Mouse (Mus musculus) adrenal gland, adult (tissue): Measurements from ENCODE around the gene Gm1043.

Source experiments
- DNase-seq, 2 experiments: peaks; one replicate each; pipeline ENCODE4 v3.0.0; 2022 to 2023; ENCODE audit warnings: low spot score in 1 of 2; ENCODE audit not compliant: inconsistent age in 2 of 2

Gene Gm1043

DNA sequence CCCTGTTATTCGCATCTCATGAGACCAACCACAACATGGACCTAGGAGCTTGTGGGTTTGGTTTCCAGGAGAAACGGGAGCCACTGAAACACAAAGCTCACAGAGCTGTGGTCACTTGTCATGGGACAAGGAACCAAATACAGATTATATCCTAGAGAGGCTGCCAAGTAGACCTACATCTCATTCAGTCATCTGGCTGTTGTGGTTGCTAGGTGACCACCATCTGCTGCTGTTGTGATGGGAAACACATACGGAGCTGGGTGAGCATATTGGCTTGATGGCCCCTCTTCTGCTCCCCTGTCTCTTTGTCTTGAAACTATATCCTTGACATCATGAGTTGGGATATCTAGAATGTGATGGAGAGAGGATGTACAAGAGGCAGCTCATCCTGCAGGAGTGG, 112.3 kb downstream of the Gm1043 start:
- no peak for DNase-seq

DNA sequence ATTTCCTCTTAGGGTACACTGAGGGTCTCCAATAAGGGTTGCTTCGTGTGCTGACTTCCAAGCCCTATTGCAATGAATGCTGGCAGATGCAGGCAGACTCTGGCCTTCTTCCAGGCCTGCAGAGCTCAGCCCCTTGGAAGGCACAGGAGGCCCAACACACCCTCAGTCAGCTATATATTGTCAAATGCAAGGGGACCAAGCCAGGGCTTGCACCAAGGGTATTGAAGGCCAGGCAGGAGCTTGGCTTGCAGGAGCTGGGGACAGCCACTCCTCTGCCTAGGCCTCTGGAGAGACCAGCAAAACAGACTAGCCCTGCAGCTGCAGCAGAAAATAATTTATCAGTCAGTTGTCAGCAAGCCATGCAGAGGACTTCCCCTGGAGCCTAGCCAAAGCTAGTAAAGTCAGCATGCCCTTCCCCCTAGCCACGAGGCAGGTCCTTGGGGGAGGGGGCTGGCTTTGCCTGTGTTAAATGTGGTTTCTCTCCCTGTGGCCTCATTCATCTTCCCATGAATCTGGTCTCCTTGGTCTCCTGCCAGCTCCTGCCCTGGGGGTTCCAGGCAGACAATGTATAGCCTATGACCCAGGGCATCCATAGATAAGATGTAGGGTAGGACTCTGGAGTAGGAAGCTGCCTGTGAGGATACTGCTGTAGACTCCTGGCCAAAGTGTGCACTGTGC, 113.0 kb downstream of the Gm1043 start:
- DNase-seq, result no peak

DNA sequence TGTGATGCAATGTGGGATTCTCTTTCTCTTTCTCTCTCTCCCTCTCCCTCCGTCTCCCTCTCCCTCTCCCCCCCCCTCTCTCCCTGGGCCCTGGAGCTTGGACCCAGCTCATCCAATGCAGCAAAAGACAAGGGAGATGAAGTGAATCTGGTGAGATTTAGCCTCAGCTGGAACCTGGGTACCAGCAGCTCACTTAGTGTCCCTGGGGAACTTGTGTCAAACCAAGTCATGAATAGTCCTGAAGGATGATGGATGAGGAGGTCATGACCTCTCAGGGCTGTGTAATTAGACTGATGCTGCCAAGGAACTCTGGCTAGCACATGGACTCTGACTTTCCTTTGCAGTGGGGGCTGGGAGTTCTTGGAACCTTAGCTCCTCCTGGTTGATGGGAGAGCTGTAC, 117.1 kb downstream of the Gm1043 start:
- DNase-seq, result no peak

DNA sequence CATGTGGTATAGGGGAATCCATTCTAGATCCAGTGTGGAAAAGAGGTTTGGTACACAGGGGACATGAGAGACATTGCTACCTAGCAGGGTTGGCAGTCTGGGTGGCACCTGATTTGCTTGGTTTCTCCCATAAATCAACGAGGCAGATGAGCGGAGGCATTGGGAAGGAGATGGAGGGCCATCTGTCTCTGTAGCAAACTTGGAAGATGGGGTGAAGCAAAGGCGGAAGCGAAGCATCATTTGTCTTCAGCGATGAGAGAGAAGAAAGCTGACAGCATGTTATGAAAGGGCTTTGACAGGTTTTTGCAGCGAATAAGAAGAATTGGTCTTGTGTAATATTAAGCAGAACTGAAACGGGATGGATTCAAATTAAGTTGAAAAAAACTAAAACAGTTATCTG, 119.7 kb downstream of the Gm1043 start:
- DNase-seq, result no peak

DNA sequence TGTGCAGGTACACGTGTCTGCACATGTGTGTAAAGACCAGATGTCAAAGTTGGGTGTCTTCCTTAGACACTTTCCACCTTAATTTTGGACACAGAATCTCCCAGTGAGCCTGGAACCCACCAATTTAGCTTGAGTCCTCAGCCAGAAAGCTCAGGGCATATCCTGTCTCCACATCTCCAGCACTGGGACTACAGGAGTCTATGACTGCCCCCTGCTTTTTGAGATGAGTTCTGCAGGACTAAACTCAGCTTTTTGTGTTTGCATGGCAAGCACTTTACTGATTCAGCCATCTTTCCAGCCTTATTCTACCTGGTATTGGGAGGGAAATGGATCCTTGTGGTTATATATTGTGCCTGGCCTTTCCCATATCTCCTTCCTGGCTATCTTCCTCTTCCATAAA, 120.2 kb downstream of the Gm1043 start:
- no peak for DNase-seq

DNA sequence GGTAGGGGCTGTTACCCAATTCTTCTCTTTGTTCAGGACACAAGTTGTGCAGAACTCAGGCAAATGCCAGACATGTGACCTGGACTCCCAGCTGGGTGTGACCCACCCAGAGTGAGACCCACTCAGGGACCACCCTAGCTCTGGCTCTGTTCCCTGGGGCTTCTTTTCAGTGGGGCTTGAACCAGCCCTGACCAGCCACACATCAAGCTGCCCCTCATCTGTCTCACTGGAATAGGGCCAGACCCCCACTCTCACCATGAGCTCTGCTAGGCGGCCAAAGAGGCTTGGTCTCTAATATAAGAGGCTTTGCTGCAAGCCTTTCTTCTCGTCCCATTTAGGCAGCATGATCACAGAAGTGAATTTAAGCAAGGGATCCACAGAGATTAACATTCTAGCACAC, 121.2 kb downstream of the Gm1043 start:
- DNase-seq, result no peak

DNA sequence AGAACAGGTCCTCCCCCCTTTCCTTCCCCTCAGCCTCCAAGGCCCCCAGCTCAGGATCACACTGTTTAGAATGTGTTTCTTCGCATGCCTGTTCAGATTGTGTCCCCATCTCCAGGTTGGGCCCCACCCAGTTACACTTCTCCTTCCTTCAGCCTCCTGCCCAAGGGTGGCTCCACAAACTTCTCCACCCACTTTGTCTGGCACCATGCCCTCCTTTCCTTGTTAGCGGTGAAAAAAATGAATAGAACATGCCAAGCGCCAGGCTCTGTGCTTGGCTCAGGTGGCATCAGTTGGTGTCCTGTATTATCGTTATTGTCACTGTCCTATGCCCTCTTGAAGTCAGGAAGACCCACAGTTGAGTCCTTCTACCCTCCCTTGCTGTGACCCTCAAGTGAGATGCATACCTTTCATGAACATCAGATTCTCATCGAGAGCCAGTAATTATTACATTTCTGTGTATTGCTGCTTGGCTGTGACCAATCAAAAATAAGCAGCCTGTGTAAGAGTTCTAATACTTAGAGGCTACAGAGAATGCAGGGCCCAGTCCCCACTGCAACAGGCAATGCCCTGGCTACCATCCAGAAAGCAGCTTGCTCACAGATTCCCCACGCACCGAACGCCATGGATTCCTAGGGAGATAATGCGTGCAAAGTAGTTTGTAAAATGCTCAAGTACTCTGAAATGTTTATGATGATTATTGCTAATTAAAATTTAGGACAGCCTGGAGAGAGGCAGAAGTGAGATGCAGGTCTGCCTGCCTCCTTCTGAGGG, 128.0 kb downstream of the Gm1043 start:
- DNase-seq, result no peak

DNA sequence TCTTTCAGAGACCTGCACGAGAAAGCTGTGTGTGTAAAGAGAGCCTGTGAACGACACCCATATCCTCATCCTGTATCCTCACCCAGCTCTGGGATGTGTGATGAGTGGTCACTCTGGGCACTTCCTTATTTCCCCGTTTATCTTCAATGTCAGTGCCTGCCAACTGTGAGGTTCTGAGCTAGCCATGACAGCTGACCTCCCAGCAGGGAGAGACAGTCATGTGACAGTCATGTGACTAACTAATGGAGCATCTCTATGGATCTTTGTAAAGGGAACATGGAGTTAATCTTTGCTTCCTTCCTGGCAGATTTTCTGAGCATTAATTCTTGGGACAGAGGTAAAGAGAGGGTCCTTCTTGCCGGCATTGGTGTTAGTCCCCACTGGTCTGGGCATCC, 128.5 kb downstream of the Gm1043 start:
- no peak for DNase-seq

DNA sequence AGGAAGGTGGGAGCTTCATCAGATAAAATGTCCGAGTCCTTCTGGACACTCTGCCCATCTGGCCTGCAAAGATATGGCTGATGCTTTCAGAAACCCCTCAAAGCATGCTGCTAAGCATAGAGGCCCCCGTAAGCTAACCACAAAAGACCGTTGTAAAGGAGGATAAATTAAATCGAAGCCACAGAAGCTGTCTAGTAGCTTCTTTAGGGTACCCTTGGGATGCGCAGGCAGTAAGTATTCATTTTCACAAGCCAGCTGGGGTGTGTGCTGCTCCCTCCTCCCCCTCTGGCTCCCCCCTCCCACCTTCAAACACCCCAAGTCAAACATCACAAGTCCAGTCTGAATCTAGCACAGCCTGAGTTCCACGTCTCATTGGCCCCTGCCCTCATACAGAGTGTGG, 129.4 kb downstream of the Gm1043 start:
- no peak for DNase-seq

DNA sequence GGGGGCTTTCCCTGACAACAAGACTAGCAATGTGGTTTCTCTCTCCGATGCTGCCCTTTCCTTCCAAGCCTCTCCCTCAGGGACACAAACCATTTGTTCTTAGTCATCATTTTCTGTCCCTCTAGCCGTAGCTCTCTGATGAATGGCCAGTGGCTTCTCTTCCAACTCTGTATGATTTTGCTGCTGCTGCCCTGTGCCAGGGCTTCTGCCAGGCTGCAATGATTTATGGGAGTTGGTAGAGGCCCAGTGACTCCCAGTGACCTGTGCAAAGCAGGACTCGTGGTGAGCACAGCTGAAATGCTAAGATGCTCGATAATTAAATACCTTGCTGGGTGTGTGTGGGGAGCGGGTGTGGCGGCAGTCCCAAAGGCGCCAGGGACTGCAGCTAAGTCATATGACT, 130.1 kb downstream of the Gm1043 start:
- peak; percentile 55 to 70 for DNase-seq

DNA sequence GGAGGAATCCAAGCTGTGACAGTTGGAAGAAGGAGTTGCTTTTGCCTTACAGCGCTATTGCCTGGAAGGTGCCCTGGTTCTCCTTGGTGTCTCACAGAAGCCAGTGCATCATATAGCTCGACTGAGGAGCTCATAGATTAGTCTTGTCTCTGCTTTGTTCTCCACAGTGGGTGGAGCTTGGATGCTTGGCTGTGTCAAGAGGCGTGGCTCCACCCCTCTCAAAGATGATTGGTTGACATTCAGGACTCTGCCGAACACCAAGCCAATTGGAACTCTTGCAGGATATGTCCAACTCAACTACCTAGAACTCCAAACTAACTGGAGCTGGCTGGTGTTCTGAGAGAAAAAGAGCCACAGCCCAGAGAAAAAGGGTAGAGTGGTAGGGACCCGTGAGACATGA, 134.4 kb downstream of the Gm1043 start:
- DNase-seq, result no peak

DNA sequence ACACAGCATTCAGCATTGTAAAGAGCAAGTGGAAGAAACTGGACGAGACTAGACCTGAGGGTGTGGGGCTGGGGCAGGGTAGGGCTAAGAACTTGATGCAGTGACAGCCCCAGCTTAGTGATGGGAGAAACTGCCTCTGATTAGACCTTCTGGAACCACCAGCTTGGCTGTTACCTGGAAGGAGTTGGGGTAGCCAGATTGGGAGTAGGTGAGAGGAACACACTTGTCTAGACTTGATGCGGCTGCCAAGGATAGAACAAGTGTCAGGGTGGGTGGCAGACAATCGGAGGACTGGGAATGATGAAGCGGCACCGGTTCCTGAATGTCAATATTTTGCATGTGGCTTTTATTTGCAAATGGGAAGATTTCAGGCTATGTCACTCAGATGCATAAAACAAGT, 135.4 kb downstream of the Gm1043 start:
- DNase-seq, result no peak

DNA sequence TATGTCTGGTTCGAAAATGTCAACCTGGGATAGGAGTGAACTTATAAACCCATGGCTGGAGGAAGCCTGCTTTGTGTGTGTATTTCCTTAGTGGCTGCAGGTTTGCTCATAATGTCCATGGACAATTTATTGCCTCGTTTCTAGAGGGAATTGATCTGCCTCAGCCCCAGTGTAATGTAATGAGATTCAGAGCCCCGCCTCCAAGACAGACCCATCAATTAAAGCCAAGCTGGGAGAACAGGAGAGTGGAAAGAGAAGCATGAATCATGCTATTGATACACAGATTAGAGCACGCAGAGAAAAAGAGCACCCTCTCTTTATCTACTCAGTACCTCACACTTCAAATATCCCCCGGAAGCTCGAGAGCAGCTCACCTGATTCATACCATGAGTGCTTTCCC, 136.4 kb downstream of the Gm1043 start:
- DNase-seq, result no peak

DNA sequence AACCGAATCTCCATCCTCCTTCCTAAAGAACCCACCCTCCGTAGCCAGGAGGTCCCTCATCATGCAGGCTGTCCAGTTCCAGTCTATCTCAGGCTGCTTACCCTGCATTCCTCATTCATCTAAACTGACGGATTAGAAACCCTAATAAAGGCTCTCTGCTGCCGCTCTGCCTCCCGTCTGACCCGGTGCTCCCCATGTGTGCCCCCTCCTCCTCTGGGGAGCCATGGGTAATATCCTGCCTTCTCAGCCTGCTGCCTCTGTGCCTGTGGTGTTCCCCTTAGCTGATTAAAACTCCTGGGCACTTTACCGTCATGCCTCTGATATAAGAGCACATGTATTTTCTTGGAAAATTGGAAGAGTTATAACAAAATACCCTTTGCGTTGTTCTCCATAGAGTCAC, 137.1 kb downstream of the Gm1043 start:
- no peak for DNase-seq

DNA sequence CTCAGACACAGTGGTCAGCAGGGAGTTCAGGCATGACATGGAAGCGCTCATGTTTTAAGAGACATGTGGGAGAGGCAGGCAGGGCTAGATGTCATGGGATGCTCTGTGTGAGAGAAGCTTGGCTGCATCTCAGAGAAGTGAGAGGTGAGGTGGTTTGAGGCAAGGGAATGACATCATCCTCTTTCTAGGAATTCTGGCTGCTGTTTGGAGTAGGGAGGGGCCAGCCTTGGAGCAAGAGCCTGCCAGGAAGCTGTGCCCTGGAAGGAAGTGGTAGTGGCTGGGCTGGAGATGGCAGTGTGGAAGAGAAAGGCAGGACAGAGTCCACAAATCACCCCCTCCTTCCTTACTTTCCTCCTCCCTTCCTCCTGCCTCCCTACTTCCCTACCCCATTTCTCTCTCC, 140.5 kb downstream of the Gm1043 start:
- DNase-seq, result peak; percentile 29 to 57

DNA sequence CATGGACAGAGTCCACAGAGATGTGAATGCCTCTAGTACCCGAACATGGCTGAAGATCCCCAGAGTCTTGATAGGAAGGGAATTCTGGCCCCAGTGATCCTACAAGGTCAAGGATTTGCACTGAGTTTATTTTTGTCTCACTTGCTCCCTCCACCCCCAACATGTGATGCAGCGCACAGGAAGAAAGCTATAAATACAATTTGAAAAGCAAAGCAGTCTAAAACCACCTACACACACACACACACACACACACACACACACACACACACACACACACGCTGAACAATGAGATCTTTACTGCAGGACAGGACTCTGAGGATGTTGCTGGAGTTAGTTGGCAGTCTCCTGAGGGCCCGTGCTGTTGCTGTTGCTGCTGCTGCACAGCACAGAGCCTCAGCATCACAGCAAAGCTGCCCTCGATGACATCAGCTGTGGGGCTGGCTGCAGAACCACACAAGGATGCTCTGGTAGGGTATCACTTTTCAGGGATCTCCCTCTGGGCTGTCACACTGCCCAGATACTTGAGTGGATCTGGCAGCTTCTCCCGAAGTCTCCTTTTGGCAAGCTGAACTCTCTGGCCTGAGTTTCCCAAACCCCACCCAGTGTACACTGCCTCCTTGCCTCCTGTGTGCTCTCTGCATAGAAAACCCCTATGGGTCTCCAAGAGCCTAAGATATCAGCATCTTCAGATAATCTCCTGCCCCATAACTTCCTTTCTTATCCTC, 142.9 kb downstream of the Gm1043 start:
- no peak for DNase-seq

DNA sequence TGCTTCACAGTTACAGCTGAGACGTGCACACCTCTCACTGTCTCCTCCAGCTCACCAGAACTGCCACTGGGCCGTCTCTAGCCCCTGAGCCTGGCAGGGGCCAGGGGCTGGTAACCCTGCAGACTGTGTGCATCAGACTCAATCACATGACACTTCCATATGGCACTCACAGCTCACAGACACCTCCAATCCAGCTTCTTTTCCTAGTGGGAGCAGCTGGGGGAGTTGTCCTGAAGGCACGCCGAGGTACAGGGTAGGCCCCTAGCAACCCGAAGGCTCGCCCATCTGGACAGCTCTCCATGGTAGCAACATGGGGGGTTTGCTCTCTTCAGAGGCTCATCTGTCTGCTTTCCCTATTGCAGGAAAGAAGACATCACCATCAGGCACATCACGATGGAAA, 143.7 kb downstream of the Gm1043 start:
- no peak for DNase-seq

DNA sequence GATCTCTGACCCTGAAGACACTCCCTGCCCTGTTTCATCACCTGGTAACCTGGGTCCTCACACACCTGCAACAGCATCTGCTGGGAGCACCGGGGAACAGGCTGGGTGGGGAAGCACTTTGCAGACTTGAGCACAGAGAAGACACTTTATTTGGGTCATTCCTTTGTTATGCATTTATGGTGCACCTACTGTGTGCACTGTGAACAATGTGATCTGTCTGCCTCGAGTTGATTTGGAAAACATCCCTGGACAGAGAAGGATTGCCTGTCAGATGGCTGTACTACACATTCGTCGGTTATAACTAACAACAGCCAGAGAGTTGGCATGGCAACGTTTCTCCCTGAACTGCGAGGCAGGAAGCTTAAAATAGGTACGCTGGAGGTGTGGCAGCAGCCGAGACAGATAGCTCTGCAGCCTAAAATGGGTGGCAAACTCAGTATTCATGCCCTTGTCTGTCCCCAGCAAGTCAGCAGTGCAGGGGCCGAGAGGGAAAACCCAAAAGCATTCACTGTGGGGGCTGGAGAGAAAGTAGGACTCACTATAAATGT, 147.9 kb downstream of the Gm1043 start:
- no peak for DNase-seq

DNA sequence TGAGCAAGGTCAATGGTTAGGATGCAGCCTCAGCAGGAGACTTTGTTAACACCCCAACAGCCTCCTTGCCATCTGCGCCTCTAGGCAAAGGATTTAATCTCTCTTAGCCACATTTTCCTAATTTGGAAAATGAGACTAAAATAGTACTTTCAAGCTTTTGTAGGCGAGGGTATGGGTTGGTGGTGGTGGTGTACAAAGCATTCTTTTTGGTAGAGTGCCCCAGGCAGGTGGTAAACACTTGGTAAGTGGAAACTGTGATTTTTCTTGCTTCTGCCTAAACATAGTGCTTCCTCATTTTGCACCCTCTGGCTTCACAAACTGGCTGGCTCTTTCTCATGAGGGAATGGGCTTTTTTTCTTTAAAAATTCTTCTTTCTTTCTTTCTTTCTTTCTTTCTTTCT, 153.5 kb downstream of the Gm1043 start:
- no peak for DNase-seq

DNA sequence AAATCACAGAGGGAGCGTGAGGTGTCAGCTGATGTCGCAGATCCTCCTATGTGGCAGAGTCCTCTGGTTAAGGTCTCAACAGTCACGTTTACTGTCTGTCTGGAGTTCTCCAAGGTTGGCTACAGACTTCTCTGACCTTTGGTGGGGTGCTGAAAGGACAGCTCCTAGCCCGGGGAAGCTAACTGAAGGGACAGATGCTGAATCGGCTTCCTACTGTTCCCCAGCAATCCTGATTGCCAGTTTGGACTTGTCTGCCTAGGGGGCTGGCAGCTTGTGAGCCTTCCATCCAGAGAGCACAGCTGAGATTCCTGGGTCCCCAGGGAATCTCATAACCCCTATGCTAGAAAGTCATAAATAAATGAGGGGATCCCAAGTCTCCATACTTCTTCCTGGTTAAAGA, 155.4 kb downstream of the Gm1043 start:
- peak; percentile 17 to 69 for DNase-seq

DNA sequence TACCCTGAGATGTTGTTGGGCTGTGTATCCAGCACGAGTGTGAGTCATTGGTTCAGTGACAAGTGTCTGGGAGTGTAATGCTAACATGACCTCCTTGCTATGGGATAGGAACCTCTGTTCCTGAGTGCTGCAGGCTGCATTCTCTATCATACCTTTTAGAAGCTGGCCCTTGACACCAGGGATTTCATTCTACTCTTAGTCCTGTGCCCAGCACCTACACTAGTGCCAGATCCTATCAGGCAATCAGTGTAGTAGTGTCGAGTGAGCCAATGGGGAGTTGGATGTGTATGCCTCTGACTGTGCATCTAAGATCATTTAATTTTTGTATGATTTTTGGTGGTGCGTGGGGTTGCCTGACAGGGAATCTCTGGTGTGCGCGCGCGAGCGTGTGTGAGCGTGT, 156.1 kb downstream of the Gm1043 start:
- DNase-seq, result no peak

DNA sequence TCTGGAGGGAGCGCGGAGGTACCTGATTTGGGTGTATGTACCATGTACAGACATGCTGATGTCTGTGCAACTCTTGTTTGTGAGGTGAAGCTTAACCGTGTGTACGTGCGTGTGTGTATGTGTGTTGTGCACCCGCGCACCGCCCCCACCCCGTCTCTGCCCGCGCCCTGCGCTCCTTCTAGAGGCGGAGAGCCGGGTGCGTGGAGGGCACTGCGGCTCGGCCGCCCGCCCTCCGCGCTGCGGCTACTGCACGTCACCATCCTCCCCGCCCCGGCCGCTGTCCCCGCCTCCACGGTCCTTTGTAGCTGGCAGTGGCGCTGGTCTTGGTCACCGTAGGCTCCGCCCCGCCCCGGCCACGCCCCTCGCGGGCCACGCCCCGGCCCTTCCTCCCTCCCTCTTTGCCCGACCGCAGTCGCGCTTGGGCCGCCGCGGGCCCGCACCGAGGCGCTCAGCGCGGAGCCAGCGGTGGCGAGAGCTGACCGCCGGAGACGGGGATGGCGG, 156.5 kb downstream of the Gm1043 start, which contains the start of gene Crmp1:
Crmp1 (plus strand) TSS at position 290 of the 501 bp plus-strand sequence.
- DNase-seq, result peak; percentile 63 to 72
